Mouse (Mus musculus): ENCODE measurements around the gene Ywhah.

Ywhah gene

DNA sequence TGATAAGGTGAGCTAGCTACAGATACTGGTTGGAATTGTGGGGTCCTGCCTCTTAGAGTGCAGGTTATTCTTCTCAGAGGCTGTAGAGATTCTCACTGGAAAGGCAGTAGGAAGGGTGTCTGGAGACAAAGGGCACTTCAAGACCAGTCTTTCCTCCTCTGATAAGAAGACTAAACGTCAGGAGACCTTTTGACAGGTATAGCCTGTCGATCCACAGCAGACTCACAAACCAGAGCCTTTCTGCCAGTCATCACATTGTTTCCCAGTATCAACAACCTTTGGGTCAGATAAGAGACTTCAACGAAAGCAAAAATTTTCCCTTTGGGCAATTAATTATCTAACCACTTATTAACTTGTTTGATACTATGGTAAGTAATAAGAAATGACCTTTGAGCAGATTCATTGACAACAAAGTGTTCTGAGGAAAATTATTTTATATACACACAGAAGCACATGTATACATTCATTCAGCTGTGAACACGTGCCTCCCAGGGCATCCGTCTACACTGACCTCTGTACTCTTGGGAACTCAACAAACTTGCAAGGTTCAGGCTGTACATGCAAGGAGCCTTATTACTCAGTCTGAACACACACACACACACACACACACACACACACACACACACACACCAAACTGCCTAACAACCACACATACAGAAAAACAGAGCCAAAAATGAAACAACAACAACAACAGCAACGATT, 58.0 kb downstream of the Ywhah start:
- TF ChIP-seq GATA4 (IDR thresholded peaks at IDR 0.05; ENCODE audit: insufficient replicate concordance, low read length) = no peak
